Mouse (Mus musculus) T-helper 17 cell (primary cell): ENCODE results near the gene Wipi1.
"Not testable (repeated sequence)": the region's sequence is repeated elsewhere in the genome, so short reads cannot be mapped to it uniquely, and the experiment has no call there.

Source experiments
- in situ Hi-C, 2 experiments: fragments of 300-600 bp; cut with MboI, MseI; formaldehyde crosslinking; loops; 1 replicate in 1 of 2; 2 replicates in 1 of 2; pipeline ENCODE4 v1.15.1; 2025; ENCODE audit warnings: high pct_unique_total_duplicates in 2 of 2

Wipi1 gene

GRCm38 (mm10) chr11:109611303-109612149 is at the start of gene Wipi1:
TSS of gene Wipi1 (minus strand) at chr11:109611967.
- in situ Hi-C loops, result no loop called here

GRCm38 (mm10) chr11:109660526-109660925 is 48.8 kb upstream of the Wipi1 start:
- in situ Hi-C loops, result not testable (repeated sequence)

DNA sequence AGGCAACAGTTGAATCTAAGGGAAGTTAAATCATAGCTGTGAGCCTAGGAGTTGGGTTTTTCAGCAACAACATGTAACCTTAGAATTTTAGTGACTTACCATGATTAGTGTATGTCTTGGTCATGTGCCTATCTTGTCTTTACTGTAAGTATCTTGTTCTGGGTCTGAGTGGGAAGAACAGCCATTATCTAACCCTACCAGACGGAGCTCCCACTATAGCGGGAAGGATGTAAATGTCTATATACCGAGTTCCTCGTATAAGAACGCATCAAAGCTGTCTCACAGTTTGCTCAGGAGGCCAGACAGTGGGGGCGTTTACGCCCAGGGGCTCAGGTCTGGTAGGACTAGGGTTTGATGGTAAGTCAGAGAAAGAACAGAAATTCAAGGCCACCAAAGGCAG is 44.5 kb upstream of the Wipi1 start:
- in situ Hi-C loops, result no loop called here

- in situ Hi-C loops, result no loop called here
Observed at GRCm38 (mm10) chr11:109654581-109654980, 42.8 kb upstream of the Wipi1 start.

DNA sequence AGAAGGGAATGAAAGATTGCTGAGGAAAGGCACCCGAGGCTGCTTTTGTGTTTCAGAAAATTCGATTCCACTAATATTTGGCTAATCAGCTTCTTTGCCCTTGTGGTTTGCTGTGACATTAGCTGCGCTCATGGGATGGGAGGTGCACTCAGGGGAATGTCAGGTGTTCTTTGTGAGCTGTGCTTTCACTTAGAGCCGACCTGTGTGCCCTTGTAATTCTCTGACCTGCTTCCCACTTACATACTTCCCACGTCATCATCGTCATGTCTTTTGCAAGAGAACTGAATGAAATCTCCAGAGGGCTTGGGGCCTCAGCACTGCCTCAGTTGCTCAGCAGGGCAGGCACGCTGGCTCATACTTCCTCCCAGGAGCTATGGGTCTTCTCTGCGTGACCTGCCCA is 41.4 kb upstream of the Wipi1 start:
- in situ Hi-C loops, result no loop called here

- in situ Hi-C loops, result no loop called here
Observed at GRCm38 (mm10) chr11:109652505-109652904, 40.7 kb upstream of the Wipi1 start.

DNA sequence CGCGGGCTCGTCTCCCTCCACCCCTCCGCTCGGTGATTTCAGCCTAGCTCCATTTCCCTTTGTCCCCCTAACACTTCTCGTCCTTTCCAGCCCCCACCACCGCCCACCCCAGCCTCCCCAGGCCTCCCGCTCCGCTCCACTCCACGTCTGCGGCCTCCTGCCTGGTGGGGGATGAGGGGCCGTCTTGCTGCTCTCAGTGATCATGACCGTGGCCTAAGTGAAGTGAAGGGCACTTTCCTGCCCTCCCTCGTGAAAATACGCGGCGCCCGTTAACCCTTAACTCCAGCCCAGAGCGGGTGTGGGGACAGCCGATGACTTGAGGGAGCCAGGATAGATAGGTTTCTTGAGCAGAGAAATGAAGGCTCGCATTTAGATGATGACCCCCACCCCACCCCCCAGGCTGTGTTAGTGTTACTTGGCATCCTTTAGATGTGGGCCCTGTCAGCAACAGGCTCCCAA is 39.8 kb upstream of the Wipi1 start:
- in situ Hi-C loops, result no loop called here

DNA sequence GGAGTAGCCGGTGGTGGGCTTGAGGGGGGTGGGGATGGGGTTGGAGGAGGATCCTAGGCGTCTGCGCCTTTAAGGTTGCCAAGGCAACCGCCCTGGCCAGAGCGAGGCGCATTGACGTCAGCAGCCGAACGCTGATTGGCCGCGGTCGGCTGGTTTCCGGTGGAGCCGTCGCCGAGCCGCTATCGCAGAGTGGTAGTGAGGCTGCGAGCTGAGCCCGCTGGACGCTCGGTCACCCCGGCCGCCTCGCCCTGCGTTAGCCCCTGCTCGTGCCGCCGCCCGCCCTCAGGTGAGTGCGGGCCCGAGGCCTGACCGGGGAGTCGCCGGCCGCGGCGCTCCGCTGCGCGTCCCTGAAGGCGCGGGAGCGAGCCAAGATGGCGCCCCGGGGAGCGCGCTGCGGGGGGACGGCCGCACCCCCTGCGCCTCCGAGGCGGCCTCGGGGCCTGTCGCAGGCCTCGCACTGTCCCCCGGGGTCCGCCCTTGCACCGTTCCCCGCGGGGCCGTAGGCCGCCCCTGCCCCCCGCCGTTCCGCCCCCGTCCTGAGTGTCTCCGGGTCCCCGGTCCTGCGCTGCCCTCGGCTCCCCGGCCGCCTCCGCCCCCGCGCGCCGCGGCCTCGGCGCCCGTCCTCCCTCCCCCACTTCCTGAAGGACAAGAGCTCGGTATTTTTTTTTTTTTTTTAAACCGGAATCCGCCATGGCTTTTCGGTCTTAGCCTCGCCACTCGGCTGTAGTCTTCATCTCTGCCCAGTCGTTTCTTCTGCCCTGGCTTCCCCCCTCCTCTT is 39.2 kb upstream of the Wipi1 start:
- in situ Hi-C loops, result no loop called here

DNA sequence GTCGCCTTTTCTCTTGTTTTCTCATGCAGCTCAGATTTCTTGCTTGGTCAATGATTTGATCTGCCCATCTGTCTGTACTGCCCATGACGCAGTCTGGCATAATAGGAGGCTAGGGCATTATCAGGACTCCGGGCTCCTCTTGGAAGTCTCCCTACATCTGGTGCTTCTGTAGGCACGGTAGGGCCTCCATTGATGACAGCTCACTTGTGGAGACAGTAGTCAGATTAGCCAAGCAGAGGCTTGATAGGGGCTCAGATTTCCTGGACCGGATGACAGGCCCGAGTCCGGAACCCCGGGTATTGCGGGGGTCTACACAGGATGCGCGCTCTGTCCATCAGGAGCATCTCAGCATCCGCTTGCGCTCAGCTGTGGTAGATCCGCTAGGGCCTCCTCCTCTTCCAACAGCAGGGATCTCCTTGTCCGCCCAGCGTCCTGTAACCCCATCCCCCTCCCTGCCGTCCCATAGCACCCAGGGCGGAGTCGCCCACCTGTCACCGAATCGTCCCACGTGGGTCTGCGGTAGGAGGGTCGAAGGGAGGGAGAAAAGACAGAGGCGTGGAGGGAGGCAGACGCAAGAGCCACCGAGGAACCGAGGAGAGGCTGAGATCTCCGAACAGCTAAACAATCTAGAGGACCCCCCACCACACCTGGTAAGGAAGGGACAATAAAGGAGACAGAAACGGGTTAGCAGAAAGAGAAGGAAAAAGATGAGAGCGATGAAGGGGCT is 38.4 kb upstream of the Wipi1 start:
- in situ Hi-C loops, result no loop called here

GRCm38 (mm10) chr11:109649206-109649605 is 37.4 kb upstream of the Wipi1 start, which contains the start of gene Prkar1a:
TSS of gene Prkar1a (plus strand) at chr11:109649405.
- in situ Hi-C loops, result no loop called here

GRCm38 (mm10) chr11:109648510-109648909 is 36.7 kb upstream of the Wipi1 start:
- in situ Hi-C loops, result no loop called here

DNA sequence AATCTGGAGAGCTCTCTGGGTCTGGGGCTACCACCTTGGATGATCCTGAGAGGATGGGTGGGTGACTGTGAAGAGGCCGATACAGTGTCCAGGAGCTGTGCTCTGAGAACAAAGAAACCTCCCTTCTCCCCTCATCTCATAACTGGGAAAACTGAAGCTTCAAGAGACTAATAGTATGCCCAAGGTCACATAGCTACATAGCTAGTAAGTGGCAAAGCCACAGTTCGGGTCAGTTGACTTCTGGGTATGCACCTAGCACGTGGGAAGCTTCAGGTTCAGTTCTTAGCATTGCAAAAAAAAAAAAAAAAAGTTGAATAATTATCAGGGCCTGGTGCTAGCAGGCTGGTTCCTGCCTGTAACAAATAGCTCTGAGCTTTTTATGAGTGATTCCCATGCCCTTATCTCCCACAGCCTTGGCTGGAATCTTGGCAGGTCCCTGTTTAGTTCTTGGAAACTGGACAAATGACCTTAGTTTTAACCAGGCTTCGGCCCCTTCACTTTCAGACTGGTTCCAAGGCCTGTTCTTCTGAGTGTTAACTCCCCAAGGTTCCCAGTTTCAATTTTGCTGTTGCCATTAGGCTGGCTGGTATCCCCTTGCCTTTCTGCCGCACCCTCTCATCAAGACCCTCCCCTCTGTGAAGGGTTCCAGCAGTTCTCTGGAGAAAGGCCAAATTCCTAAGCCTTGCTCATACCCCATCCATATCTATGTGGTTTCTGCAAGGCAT is 29.9 kb upstream of the Wipi1 start:
- in situ Hi-C loops, result no loop called here

GRCm38 (mm10) chr11:109635871-109636395 is 24.2 kb upstream of the Wipi1 start:
- in situ Hi-C loops, result no loop called here

DNA sequence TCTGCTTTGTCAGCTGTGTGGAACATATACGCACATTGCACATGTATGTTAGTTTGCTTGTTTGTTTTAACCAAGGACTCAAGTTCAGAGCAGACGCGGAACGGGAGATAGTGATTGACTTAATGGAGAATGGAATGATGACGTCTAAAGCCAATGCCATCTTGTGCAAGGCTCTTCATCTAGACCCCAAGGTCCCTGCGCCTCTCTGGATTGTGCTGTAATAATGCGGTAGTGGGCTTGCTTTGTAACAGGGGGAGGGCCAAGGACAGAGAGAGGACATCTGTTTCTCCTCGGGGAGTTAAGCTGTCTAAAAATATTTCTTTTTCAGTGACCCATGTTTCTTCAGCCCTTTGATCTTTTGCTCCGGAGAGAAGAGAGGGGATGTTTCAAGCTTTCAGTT is 23.2 kb upstream of the Wipi1 start:
- in situ Hi-C loops, result no loop called here

GRCm38 (mm10) chr11:109629021-109629521 is 17.3 kb upstream of the Wipi1 start:
- in situ Hi-C loops, result no loop called here

- in situ Hi-C loops, result no loop called here
Observed at GRCm38 (mm10) chr11:109628099-109628498, 16.3 kb upstream of the Wipi1 start.

DNA sequence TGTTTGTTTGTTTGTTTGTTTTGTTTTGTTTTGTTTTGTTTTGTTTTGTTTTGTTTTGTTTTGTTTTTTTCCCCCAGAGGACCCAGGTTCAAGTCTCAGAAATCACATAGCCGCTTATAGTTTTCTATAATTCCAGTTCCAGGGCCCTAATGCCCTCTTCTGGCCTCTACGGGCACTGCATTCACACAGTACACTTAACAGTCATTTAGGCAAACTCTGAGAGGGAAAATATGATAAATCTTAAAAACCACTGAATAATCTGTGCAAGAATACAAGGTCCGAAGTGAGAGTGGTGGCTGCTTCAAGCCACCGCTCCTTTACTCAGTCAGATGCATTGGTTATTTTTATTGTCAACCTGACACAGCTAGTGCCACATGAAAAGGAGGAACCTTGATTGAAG is 15.9 kb upstream of the Wipi1 start:
- in situ Hi-C loops, result no loop called here

- in situ Hi-C loops, result no loop called here
Observed at GRCm38 (mm10) chr11:109623238-109623637, 11.5 kb upstream of the Wipi1 start.

- in situ Hi-C loops, result no loop called here
Observed at GRCm38 (mm10) chr11:109622518-109623037, 10.8 kb upstream of the Wipi1 start.

DNA sequence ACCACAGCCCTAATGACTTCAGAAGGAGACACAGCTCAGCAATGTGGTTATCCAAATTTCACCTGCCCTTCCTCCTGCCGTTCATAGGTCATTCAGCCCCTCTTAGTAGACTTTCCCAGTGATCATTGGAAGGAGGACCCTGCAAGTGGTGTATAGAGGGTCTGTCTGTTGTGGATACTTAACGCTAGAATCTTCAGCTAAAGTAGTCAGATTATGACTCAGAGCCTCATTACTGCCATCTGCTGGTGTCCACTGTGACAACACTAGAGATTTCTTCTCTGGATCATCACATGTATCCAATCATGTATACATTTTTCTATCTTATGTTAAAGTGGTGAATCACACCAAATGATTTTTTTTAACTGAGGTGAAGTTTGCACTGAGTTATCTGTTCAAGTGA is 9.4 kb upstream of the Wipi1 start:
- in situ Hi-C loops, result no loop called here

DNA sequence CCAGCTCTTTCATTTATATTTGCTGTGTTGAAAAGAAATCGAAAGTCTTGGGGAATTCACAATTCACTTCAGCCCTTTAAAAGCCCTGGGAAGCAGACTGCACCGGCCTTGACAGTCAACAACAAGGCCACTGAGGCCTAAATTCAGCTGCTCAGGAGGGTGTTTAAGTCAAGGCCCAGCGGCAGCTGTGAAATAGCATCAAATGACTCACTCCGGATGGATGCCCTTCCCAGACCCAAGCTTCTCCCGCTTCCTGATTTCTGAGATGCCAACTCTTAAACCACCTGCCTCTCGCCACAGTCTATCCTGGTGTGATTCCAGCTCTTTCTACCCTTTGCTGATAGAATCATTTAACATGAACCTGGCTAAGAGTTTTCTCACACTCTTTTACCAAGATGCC is 8.6 kb upstream of the Wipi1 start:
- in situ Hi-C loops, result no loop called here
